Mouse (Mus musculus): ENCODE results near the gene Trabd2b. TPM values are rescaled to one million over a fixed set of nuclear protein-coding genes. Genes with fewer than 3 reads are reported as not detected.
A peak's percentile ranks its signal among the peaks of the same experiment; 100 is the strongest.

Trabd2b gene
- polyA plus RNA-seq, 1 experiment, result 1.6 TPM

- Histone ChIP-seq H3K27me3 (ENCODE audit: control insufficient read depth, insufficient read depth, low read length) (no peaks in the 10 kb centered on the region), H3K27ac (ENCODE audit: control insufficient read depth, insufficient read depth, low read depth, low read length) (no peak overlapping the region), H3K36me3 (ENCODE audit: control insufficient read depth, insufficient read depth, low read length) (no peaks in the 10 kb centered on the region), H3K4me3 (ENCODE audit: control insufficient read depth, low read depth, low read length) (no peak overlapping the region), H3K4me1 (ENCODE audit: control insufficient read depth, insufficient read depth, low read length) (no peaks in the 10 kb centered on the region)
- TF ChIP-seq CTCF (IDR thresholded peaks at IDR 0.05; ENCODE audit: control insufficient read depth, insufficient read depth, insufficient replicate concordance, low read depth, low read length) (no peak), POLR2A (IDR thresholded peaks at IDR 0.05; ENCODE audit: control insufficient read depth, low read depth, low read length) (no peak)
Observed at GRCm38 (mm10) chr4:114550471-114551156, 144.1 kb downstream of the Trabd2b start.

GRCm38 (mm10) chr4:114556880-114557279 lies 150.4 kb downstream of the Trabd2b start:
- no peak for TF ChIP-seq POLR2A (IDR thresholded peaks at IDR 0.05; ENCODE audit: control insufficient read depth, low read depth, low read length)
- no peak for TF ChIP-seq CTCF (IDR thresholded peaks at IDR 0.05; ENCODE audit: control insufficient read depth, insufficient read depth, insufficient replicate concordance, low read depth, low read length)
- no peak overlapping the region for H3K4me3 ChIP-seq (ENCODE audit: control insufficient read depth, low read depth, low read length)
- no peaks in the 10 kb centered on the region for H3K36me3 ChIP-seq (ENCODE audit: control insufficient read depth, insufficient read depth, low read length)
- no peaks in the 10 kb centered on the region for H3K4me1 ChIP-seq (ENCODE audit: control insufficient read depth, insufficient read depth, low read length)
- H3K27ac ChIP-seq (ENCODE audit: control insufficient read depth, insufficient read depth, low read depth, low read length), result no peak overlapping the region
- no peaks in the 10 kb centered on the region for H3K27me3 ChIP-seq (ENCODE audit: control insufficient read depth, insufficient read depth, low read length)

- H3K27me3 ChIP-seq (ENCODE audit: control insufficient read depth, insufficient read depth, low read length), result no peaks in the 10 kb centered on the region
- H3K36me3 ChIP-seq (ENCODE audit: control insufficient read depth, insufficient read depth, low read length), result no peaks in the 10 kb centered on the region
- H3K4me1 ChIP-seq (ENCODE audit: control insufficient read depth, insufficient read depth, low read length), result no peaks in the 10 kb centered on the region
- H3K4me3 ChIP-seq (ENCODE audit: control insufficient read depth, low read depth, low read length), result no peak overlapping the region
- no peak overlapping the region for H3K27ac ChIP-seq (ENCODE audit: control insufficient read depth, insufficient read depth, low read depth, low read length)
- TF ChIP-seq POLR2A (IDR thresholded peaks at IDR 0.05; ENCODE audit: control insufficient read depth, low read depth, low read length), result no peak
- no peak for TF ChIP-seq CTCF (IDR thresholded peaks at IDR 0.05; ENCODE audit: control insufficient read depth, insufficient read depth, insufficient replicate concordance, low read depth, low read length)
Observed at GRCm38 (mm10) chr4:114557731-114558130, 151.2 kb downstream of the Trabd2b start.

GRCm38 (mm10) chr4:114558487-114558886 lies 152.0 kb downstream of the Trabd2b start:
- Histone ChIP-seq H3K27me3 (ENCODE audit: control insufficient read depth, insufficient read depth, low read length) (no peaks in the 10 kb centered on the region), H3K36me3 (ENCODE audit: control insufficient read depth, insufficient read depth, low read length) (no peaks in the 10 kb centered on the region), H3K4me3 (ENCODE audit: control insufficient read depth, low read depth, low read length) (no peak overlapping the region), H3K4me1 (ENCODE audit: control insufficient read depth, insufficient read depth, low read length) (no peaks in the 10 kb centered on the region), H3K27ac (ENCODE audit: control insufficient read depth, insufficient read depth, low read depth, low read length) (no peak overlapping the region)
- TF ChIP-seq POLR2A (IDR thresholded peaks at IDR 0.05; ENCODE audit: control insufficient read depth, low read depth, low read length) (no peak), CTCF (IDR thresholded peaks at IDR 0.05; ENCODE audit: control insufficient read depth, insufficient read depth, insufficient replicate concordance, low read depth, low read length) (no peak)

- TF ChIP-seq CTCF (IDR thresholded peaks at IDR 0.05; ENCODE audit: control insufficient read depth, insufficient read depth, insufficient replicate concordance, low read depth, low read length), result no peak
- TF ChIP-seq POLR2A (IDR thresholded peaks at IDR 0.05; ENCODE audit: control insufficient read depth, low read depth, low read length), result no peak
- no peaks in the 10 kb centered on the region for H3K4me1 ChIP-seq (ENCODE audit: control insufficient read depth, insufficient read depth, low read length)
- no peak overlapping the region for H3K4me3 ChIP-seq (ENCODE audit: control insufficient read depth, low read depth, low read length)
- no peak overlapping the region for H3K27ac ChIP-seq (ENCODE audit: control insufficient read depth, insufficient read depth, low read depth, low read length)
- no peaks in the 10 kb centered on the region for H3K27me3 ChIP-seq (ENCODE audit: control insufficient read depth, insufficient read depth, low read length)
- no peaks in the 10 kb centered on the region for H3K36me3 ChIP-seq (ENCODE audit: control insufficient read depth, insufficient read depth, low read length)
Observed at GRCm38 (mm10) chr4:114560638-114561216, 154.2 kb downstream of the Trabd2b start.

GRCm38 (mm10) chr4:114564131-114564695 lies 157.7 kb downstream of the Trabd2b start:
- H3K4me1 ChIP-seq (ENCODE audit: control insufficient read depth, insufficient read depth, low read length), result no peaks in the 10 kb centered on the region
- H3K4me3 ChIP-seq (ENCODE audit: control insufficient read depth, low read depth, low read length), result peak overlapping the region; percentile 15
- TF ChIP-seq CTCF (IDR thresholded peaks at IDR 0.05; ENCODE audit: control insufficient read depth, insufficient read depth, insufficient replicate concordance, low read depth, low read length) (no peak), POLR2A (IDR thresholded peaks at IDR 0.05; ENCODE audit: control insufficient read depth, low read depth, low read length) (no peak)
- H3K36me3 ChIP-seq (ENCODE audit: control insufficient read depth, insufficient read depth, low read length), result no peaks in the 10 kb centered on the region
- H3K27ac ChIP-seq (ENCODE audit: control insufficient read depth, insufficient read depth, low read depth, low read length), result no peak overlapping the region
- H3K27me3 ChIP-seq (ENCODE audit: control insufficient read depth, insufficient read depth, low read length), result no peaks in the 10 kb centered on the region

GRCm38 (mm10) chr4:114567594-114567993 lies 161.1 kb downstream of the Trabd2b start:
- no peak overlapping the region for H3K27ac ChIP-seq (ENCODE audit: control insufficient read depth, insufficient read depth, low read depth, low read length)
- H3K27me3 ChIP-seq (ENCODE audit: control insufficient read depth, insufficient read depth, low read length), result no peaks in the 10 kb centered on the region
- H3K36me3 ChIP-seq (ENCODE audit: control insufficient read depth, insufficient read depth, low read length), result no peaks in the 10 kb centered on the region
- H3K4me1 ChIP-seq (ENCODE audit: control insufficient read depth, insufficient read depth, low read length), result no peaks in the 10 kb centered on the region
- TF ChIP-seq CTCF (IDR thresholded peaks at IDR 0.05; ENCODE audit: control insufficient read depth, insufficient read depth, insufficient replicate concordance, low read depth, low read length), result no peak
- no peak for TF ChIP-seq POLR2A (IDR thresholded peaks at IDR 0.05; ENCODE audit: control insufficient read depth, low read depth, low read length)
- H3K4me3 ChIP-seq (ENCODE audit: control insufficient read depth, low read depth, low read length), result no peak overlapping the region

All from testis, adult 2 months (tissue).